Mouse (Mus musculus): Measurements from ENCODE around the gene Ulk4.

GRCm38 (mm10) chr9:121322034-121322433, 45.0 kb upstream of the Ulk4 start:
- TF ChIP-seq CTCF (conservative IDR thresholded peaks at IDR 0.05; ENCODE audit: low read length) (no peak), NANOG (IDR thresholded peaks at IDR 0.05; ENCODE audit: borderline replicate concordance, low read length) (no peak), POU5F1 (IDR thresholded peaks at IDR 0.05; ENCODE audit: borderline replicate concordance, low read length) (no peak)

All from E14TG2a.4 (cell line).